Mouse (Mus musculus) adrenal gland, postnatal 36 days (tissue): ENCODE data around the gene Itpkc. TPM values are rescaled to one million over a fixed set of nuclear protein-coding genes. Genes with fewer than 3 reads are reported as not detected.

Experiments
- DNase-seq, 2 experiments: peaks; one replicate each; pipeline ENCODE4 v3.0.0; 2021; ENCODE audit warnings: mixed read lengths in 1 of 2
- total RNA-seq, 2 experiments: library from RNA; stranded (reverse); gene quantifications; 2 replicates each; pipeline ENCODE4 v1.2.3; 2021

Gene Itpkc
- total RNA-seq, 2 experiments from 2014 or later: 14.0 to 14.6 TPM

GRCm38 (mm10) chr7:27238568-27238967 is 10.1 kb upstream of the Itpkc start:
- no peak for DNase-seq

DNA sequence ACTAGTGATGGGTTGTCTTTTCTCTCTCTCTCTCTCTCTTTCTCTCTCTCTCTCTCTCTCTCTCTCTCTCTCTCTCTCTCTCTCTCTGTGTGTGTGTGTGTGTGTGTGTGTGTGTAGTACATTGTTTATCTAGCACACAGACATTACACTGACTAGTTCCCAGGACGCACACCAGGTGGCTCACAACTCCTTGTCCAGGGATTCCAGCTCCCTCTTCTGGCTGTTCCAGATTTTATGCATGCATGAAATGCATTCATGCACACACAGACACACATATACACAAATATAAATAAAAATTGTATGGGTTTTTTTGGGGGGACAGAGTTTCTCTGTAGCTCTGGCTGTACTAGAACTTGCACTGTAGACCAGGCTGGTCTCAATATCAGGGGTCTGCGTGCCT is 9.1 kb upstream of the Itpkc start:
- no peak for DNase-seq

DNA sequence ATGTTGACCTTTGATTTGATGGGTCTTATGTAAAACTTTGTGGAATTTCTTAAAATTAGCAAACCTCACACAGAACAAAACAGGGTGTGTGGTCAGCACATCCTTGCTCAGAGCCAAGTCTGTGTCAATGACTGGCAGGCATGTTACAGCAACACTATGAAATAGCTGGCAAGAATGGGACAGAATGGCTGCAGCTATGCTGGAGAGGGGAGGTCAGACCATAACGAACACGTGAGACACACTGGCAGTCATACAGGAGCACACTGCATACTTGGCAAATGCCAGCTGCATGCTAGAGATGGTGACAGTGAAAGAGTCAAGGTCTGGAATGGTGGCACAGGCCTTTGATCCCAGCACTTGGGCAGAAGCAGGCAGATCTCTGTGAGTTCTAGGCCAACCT is 7.3 kb upstream of the Itpkc start:
- peak; percentile 44 to 74 for DNase-seq

GRCm38 (mm10) chr7:27233300-27233699 is 4.8 kb upstream of the Itpkc start:
- DNase-seq: no peak

- peak; percentile 96 to 97 for DNase-seq
Measured at GRCm38 (mm10) chr7:27232781-27233281, 4.4 kb upstream of the Itpkc start, which contains the start of gene Coq8b. Gene Coq8b, plus strand, starts transcription at chr7:27233023.

- peak; percentile 89 to 93 for DNase-seq
Measured at GRCm38 (mm10) chr7:27231693-27232331, 3.4 kb upstream of the Itpkc start.

DNA sequence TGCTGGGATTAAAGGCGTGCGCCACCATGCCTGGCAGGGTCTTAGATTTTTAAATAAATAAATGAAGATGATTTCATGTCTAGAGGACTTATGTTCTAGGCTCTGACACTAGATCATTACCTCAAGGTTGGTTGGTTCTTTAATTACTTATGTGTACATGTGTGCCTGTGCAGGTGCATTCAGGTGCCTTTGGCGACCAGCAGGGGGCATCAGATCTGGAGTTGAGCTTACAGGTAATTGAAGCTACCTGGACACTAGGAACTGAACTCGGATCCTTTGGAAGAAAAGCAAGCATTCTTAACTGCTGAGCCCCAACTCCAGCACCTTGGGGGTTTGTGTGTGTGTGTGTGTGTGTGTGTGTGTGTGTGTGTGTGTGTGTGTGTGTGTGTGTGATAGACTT is 2.3 kb upstream of the Itpkc start:
- DNase-seq: no peak

GRCm38 (mm10) chr7:27228865-27229264 is 404 bp upstream of the Itpkc start:
- no peak for DNase-seq

DNA sequence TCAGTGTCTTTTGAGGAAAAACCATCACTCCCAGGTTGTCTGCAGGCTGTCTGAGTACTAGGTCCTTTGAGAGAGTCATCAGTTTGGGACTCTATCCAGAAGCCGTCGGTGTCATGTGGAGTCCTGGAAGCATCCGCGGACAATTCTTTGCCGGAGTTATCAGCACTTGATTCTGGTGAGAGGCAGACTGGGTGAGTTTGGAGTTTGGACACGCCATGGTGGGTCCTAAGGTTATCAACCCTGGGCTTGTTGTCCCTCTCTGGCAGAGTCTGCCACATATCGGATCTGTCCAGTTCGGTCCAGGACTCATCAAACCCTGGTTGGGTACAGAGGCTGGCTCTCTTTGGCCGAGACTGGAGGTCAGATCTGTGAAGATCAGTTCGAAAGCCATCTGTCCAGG is 785 bp downstream of the Itpkc start:
- peak; percentile 32 to 52 for DNase-seq

- DNase-seq: no peak
Measured at GRCm38 (mm10) chr7:27227276-27227675, 1.2 kb downstream of the Itpkc start.

DNA sequence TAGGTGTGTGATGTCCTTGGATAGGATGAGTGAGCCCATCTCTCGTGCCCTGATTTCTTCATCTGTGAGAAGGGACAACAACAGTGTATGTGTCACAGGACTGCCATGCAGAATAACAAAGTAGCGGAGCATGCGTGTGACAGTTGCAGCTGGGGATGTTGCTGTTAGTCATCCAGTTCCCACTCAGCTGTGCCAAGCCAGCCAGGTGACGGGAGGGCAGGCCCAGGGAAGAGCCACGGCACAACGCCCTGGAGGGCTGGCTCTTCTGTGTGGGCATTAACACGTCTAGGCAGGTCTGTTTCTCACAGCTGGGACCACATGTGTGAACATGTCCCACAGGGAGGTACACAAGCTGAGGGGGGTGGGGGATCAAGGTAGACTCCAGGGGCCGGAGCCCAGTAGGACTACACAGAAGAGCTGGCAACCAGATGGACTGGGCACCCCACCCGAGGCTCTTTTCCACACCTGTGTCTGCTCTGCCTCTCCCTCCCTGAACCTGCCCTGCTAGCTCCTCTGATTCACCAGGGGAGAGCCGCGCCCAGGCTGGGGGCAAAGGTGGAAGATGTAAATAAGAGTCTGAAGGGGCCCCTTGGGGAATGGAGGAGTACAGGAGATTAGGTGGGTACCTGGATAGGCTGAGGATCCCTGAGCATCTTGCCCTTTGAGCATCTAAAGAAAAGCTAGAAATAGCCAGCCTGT is 3.4 kb downstream of the Itpkc start:
- DNase-seq: peak; percentile 76 to 80

DNA sequence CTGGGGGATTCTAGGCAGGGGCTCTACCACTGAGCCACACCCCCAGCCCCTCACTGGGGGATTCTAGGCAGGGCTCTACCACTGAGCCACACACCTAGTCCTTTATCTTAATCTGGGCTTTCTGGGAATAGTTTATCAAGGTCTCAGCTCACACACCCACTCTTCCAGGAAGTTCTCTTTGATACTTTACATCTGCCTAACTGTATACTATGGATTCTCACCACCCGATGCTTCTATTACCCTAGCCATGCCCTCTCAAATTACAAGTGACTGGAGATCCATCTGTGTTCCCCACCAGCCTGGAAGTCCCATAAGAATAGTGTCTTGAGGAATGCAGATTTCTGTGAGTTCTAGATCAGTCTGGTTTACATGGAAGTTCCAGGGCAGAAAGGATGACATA is 5.9 kb downstream of the Itpkc start:
- DNase-seq: no peak

DNA sequence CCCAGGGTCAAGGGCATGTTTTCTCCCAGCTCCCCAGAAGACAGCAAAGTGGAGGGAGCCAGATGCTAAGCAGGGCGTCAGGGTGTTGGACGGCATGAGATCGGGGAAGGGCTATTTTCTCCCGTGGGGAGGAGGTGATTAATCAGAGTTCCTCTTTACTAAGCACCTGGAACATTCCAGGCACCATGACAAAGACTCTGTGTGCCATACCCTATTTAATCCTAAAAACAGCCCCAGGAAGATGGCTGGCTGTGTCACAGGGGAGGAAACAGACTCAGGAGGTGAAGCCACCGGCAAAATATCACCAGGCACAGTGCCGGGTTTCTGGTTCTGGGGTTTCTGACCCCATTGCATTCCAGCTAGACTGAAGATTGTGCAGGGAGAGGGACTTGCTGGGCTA is 6.5 kb downstream of the Itpkc start:
- DNase-seq: no peak

- no peak for DNase-seq
Measured at GRCm38 (mm10) chr7:27219937-27220336, 8.5 kb downstream of the Itpkc start.

- DNase-seq: peak; percentile 30 to 31
Measured at GRCm38 (mm10) chr7:27218586-27218985, 9.9 kb downstream of the Itpkc start.

DNA sequence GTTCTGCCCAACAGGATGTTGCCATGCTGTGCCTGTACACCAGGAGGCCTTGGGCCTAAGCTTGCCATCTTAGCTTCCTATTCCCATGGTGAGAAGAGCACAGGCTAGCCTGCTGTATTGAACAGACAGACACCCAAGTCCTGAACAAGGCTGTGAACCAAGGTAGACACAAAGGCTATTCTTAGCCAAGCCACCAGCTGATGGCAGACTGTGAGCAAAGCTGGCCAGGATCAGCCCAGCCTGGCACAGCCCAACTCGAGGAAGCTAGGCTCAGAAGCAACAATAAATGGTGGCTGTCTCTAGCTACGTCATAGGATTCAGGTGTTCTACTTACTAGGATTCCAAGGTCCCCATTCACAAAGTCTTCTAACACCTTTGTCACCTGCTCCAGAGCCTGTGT is 15.8 kb downstream of the Itpkc start:
- DNase-seq: no peak

GRCm38 (mm10) chr7:27203730-27204449 is 24.6 kb downstream of the Itpkc start:
- no peak for DNase-seq

DNA sequence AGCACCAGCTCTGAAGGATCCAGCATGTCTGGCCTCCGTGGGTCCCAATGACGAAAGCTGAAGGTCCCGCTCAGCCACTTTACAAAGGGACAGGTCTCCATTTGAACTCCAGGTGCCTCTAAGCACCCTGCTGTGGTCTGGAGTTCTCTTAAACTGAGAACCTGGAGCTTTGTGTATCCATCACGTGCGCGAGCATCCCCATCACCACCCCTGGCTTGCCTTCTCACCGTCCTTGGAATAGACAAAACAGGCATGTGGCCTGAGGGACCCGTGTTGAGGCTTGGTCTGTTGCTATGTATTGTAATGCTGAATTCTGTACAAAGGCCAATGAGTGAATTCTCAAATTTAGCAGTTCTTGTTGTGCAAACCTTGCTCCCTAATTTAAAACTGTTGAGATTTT is 29.7 kb downstream of the Itpkc start:
- DNase-seq: no peak

- no peak for DNase-seq
Measured at GRCm38 (mm10) chr7:27198355-27198754, 30.1 kb downstream of the Itpkc start.

- DNase-seq: peak; percentile 41 to 55
Measured at GRCm38 (mm10) chr7:27197634-27198033, 30.8 kb downstream of the Itpkc start.

DNA sequence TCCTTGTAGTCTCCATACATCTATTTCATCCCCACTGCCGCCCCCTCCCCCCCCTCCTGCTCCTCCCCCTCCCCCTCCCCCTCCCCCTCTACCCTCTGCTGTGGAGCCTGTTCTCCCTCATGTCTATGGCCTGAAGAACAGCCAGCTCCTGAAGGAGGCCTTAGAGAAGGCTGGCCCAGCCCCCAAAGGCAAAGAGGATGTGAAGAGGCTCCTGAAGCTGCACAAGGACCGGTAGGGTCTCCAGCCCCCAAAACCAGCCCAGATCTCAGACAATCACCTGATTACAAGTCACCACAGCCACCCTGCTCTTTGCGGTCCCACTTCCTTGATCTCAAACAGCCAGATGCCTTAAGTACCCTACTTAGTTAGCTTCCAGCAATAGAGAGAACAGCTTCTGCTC is 31.3 kb downstream of the Itpkc start:
- DNase-seq: no peak

DNA sequence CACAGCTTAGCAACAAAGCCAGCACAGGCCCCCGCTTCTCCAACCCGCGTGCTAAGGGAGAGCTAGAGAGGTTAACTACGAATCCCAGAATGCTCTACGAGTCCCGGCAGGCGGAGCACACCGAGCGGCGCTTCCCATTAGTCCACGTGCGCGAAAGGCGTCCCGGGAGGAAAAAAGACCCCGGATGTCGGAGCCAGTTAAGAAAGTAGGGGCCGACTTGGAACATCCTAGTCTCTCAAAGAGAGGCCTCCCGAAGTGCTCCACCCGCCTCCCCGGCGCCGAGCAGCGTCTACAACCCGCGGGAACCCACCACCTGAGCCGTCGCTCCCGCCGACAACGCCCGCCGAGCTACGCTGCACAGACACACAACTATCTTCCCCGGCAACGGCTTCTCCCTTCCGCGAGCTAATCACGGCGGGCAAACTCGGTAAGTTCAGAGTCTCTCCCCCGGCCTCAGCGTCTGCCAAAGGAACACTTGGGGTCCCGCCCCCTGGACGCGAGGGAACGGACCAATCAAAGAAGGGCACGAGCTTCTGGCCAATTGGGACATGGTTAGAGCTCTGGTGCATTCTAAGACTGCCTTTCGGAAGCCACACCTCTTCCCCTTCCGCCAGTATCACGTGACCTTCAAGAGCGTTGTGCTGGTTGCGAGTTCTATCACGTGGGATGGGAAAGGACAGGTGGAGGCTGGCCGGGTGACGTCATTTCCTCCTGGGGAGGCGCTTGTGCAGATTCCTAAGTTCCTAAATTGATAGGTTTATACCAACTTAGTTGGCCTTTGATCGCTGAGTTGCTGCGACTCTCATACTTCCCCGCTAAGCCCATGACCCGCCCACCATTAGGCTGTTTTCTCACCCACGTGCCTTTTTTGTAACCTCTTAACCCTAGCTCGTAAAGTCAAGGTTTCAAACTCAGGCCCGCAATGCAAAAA is 32.5 kb downstream of the Itpkc start, which contains the start of the genes BC024978 and Snrpa:
TSS of gene BC024978 (plus strand) at position 101 of the 931 bp plus-strand sequence.
TSS of gene Snrpa (minus strand) at position 591 of the 931 bp plus-strand sequence.
- DNase-seq: peak; percentile 96 to 97
